Mouse (Mus musculus) heart, adult 11 months (tissue): ENCODE measurements around the gene Msantd2.

Experiments
- DNase-seq: peaks from one replicate; pipeline ENCODE4 v3.0.0; 2022

The Msantd2 gene

GRCm38 (mm10) chr9:37543869-37544440 is 54.8 kb downstream of the Msantd2 start:
- DNase-seq = peak; percentile 72

DNA sequence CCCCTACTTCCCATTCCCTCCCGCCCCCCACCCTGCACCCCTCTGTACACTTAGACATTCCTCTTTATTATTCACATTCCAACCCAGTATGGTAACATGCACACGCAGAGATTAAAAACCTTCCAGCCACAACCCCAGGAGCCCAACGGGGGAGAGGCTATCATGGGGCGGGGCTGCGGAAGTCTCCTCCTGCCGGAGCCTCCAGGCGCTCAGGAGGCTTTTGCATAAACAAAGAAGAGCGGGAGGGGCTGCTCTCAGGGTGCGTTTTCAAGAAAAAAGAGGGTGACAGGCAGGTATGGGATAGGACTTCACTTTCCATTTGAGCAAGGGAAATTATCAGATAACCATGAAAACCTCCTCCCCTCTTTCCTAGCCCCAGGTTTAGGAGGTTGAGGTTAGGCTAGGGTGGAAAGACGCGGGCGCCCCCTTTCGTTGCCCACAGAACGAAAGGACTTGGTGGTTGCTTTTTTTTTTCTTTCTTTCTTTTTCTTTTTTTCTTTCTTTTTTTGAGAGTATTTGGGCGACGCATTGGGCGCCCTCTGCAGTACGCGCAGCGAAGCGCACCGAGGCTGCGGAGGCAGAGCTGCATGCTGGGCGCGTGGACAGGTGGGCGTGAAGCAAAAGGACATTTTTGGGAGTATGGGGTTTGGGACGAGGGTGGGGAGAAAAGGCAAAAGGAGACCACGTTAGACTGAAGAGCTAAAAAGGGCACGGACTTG is 55.5 kb downstream of the Msantd2 start:
- DNase-seq = peak; percentile 97

DNA sequence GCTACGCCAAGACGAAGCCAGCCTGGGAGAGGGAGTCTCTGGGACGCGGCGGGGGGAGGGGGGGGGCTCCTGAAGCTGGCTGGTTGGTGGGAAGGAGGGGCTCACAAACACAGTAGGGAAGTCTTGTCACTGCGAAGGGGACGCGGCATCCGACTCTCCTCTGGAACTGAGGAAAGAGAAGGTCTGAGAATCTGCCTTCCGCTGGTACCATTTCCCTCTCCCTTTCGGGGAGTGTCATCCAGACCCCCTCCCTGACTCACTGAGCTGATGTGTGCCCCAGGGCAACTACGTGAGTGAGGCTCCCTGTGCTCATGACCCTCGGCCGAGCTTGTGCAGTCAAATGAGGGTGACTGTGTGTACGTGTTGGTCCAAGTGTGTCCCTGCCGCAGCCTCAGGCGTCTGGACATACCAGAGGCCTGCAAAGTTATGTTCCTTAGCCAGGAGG is 56.1 kb downstream of the Msantd2 start:
- DNase-seq = peak; percentile 94

DNA sequence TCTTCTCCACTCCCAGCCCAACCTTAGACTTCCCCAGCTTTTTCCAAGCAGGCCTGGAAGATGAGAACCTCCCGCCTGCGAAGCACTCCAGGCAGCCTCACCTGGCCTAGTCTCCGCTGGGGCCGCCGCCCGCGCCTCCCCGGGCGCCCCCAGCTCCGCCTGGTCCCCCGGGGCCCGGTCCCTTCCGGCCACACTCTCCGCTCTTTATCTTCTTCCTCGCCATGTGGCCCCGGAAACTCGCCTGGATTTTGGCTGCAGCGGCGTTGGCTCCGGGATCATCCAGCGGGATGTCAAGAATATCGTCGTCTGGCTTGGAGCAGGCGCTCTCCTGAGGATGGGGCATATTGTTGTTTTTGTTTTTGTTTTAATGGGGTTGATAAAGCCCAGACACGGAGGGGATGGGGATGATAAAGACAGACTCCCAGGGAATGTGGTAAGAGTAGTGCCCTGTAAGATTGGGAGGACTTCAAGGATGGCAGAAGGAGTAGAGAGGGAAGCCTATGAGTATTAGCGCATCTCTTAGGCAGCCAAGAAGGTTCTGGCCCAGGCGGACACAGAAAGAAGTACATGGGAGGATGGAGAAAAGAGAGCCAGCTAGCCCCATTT is 56.8 kb downstream of the Msantd2 start:
- peak; percentile 96 for DNase-seq

DNA sequence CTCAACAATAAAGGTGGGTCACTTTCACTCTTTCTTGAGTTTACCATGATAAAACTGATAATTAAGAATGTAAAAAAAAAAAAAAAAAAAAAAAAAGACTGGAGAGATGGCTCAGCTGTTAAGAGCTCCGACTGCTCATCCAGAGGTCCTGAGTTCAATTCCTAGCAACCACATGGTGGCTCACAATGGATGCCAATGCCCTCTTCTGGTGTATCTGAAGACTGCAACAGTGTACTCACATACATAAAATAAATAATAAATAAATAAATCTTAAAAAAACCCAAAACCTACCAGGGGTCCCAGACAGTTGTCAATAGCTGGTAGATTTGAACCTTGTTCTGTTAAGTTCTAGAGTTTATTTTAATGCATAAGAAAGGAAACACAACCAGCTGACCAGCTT is 57.8 kb downstream of the Msantd2 start:
- DNase-seq = no peak

GRCm38 (mm10) chr9:37550435-37550834 is 61.3 kb downstream of the Msantd2 start:
- no peak for DNase-seq

- peak; percentile 87 for DNase-seq
Measured at GRCm38 (mm10) chr9:37551751-37552531, 62.8 kb downstream of the Msantd2 start.

GRCm38 (mm10) chr9:37552536-37553293 is 63.6 kb downstream of the Msantd2 start, which contains the start of gene Nrgn:
Gene Nrgn, minus strand, starts transcription at chr9:37552904.
- DNase-seq = peak; percentile 98

DNA sequence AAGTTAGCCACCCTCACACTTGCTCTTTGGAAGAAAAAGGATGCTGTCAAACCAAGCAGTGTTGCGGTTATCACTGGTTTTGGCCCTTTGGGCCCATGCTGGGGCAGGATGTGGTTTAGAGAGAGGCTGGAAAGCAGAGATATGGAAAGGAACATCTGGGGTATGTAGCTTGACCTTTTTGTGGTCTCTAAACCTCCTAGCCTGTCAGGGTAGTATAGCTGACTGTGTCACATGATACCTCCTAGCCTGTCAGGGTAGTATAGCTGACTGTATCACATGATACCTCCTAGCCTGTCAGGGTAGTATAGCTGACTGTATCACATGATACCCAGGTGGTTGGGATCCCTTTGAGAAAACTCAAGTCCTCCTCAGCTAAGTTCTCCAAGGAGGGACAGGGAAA is 65.2 kb downstream of the Msantd2 start:
- DNase-seq = no peak

GRCm38 (mm10) chr9:37554838-37555748 is 66.0 kb downstream of the Msantd2 start, which contains the start of gene Siae:
Gene Siae, plus strand, starts transcription at chr9:37555698.
- no peak for DNase-seq

- peak; percentile 82 for DNase-seq
Measured at GRCm38 (mm10) chr9:37556366-37556765, 67.2 kb downstream of the Msantd2 start.

GRCm38 (mm10) chr9:37560617-37561016 is 71.5 kb downstream of the Msantd2 start:
- peak; percentile 64 for DNase-seq

GRCm38 (mm10) chr9:37563805-37564204 is 74.7 kb downstream of the Msantd2 start:
- no peak for DNase-seq

- no peak for DNase-seq
Measured at GRCm38 (mm10) chr9:37567019-37567418, 77.9 kb downstream of the Msantd2 start.

DNA sequence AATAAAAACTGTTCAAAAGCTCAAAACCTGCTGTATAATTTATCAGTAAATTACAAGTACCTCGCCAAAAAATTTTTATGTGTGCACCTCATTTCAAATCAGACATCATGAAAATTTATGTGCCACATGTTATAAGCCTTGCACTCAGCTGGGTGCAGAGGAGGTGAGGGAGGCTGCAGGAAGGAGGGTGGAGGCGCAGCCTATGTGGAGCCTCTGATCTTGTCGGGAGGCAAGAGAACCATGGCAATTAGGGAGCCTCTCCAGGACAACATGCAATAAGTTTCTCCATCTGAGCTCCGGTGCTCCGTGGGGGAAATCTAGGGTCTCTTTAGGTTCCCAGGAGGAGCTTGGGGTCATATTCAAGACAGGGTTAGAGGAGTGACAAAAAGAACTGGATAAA is 78.3 kb downstream of the Msantd2 start:
- DNase-seq = peak; percentile 86

DNA sequence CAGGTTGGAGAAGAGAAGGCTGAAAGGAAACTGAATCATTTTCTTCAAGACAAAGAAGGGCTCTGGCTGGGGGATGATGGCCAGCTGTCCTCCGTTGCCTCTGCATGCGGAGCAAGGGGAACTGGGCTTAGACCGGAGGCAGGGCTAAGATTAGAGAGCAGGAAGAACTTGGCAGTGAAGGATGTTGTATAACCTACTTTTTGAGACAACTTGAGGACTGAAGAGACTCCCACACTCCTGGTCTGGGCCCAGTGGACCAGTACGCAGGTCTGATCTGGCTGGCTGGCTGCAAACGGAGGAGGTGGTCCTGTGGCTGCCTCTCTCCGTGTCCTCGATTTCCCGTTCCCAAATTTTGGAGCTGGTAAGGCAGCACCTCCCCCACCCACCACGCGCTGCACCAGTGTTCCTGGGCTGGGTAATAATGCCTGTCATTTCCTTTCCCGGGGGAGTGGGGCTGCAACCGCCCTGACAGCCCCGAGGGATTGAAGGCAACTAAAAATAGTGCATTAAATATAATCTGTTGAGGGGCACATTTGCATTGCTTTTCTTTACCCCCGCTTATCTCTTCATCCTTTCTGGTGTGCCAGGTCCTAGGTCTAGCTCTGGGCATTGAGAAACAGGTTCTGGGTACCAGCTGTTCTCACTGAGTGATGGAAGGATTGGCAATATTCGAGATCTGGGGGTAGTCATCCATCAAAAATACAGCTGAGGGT is 78.9 kb downstream of the Msantd2 start:
- DNase-seq = peak; percentile 97

DNA sequence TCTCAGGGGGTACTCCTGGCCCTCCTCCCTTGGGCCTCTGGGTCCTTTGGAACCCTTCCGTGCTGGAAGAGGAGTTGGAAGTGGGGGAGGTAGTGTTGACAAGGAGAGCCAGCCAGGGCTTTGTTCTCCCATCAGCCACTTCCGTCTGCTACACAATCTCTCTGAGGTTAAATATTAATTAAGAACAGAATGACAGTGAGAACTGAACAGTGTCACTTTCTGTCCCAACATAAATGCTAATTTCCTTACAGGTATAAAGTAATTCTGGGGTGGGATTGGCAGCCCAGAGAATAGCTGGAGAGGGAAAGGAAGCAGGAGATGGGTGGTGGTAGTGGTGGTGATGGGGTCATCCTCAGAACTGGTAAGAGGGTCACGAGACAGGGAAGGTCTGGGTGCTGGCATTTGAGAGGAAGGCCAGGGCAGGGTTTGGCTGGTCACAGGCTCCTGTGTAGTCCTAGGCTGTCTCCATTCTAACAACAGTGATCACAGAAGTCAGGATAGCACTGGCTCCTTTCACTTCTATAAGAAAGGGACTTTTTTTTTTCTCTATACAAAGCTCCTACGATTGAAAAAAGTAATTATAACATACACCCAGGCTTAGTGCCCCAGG is 79.6 kb downstream of the Msantd2 start:
- peak; percentile 93 for DNase-seq

- no peak for DNase-seq
Measured at GRCm38 (mm10) chr9:37569231-37569835, 80.2 kb downstream of the Msantd2 start.

DNA sequence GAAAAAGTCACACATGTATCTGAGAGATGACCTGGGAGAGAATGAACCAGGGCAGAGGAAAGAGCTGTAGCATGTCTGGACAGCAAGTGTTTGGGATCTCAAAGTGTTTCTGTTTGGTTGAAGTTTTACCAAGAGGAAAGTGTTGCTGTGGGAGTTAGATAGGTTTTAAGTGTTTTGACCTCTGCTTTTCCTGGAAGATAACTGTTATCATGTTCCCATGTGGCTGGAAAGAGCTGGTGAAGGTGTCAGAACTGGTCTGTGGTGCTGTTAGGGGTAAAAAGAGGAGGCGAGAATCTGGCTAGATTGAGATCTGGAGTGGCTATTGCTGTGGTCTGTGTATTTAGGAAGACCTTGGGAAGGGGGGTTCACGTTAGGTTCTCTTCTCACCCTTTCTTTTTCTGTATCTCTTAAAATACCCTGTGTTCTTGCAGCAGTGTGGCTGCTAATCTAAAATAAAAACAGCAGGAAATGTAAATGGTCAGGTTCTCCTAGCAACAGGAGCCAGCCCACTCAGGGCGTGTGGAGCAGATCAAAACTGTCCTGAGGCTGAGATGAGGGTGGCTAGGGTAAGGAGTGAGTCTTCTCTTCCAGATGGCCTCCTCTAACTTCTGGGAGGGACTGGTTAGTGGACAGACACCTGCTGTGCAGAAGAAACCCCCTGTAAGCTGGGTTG is 83.2 kb downstream of the Msantd2 start:
- peak; percentile 88 for DNase-seq
